11 mouse cellular contexts compared by ENCODE assay signal in the genomic region with DNA sequence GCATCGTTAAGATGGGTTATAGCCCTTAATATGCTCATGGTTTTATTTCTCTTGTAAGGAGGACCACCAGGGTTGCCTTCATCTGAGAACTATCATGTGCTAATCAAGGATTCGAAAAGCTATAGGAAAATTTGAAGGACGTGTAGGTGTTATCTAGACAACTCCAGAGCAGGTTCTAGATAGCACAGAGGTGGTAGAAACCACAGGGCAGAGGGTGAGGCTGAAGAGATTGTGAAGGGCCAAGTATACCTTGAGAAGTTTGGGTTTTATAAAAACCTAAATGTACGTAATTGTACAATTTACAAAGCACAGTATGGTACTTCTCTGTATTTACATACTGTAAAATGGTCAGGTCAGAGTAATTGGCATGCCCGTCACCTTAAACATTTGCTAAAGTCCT. TPM values are rescaled to one million over a fixed set of nuclear protein-coding genes. Genes with fewer than 3 reads are reported as not detected.
A peak's percentile ranks its signal among the peaks of the same experiment; 100 is the strongest.
DNase-seq lines count a peak whose midpoint lies in the region; ATAC-seq and TF ChIP-seq lines count a peak whose summit lies in the region.
"Had no signal": no experiment of that assay in that cellular context is flagged by ENCODE, and none has a peak within 500 bp of the region (broad histone marks: within the 10 kb centered on the region; RNA-seq: fewer than 3 reads in every experiment).

No protein-coding gene starts in this region.

- H3K9ac ChIP-seq in kidney, postnatal 0 days (ENCODE audit: low read depth, low read length), result no peak overlapping the region; the same call in 1 of the 2 replicates
- H3K9ac ChIP-seq in liver, embryonic 16.5 days (ENCODE audit: low read depth, low read length), result no peak overlapping the region
- H3K9ac ChIP-seq: embryonic facial prominence, embryonic 12.5 days had no signal

- no peaks in the 10 kb centered on the region for H3K27me3 ChIP-seq in kidney, postnatal 0 days (ENCODE audit: insufficient read depth, low read length)
- H3K27me3 ChIP-seq in liver, embryonic 16.5 days (ENCODE audit: control insufficient read depth, insufficient read depth, low read depth, low read length), result no peaks in the 10 kb centered on the region
- H3K27me3 ChIP-seq: embryonic facial prominence, embryonic 12.5 days had no signal

- 76% methylated on average over 5 of the region's 5 CpGs for WGBS in kidney, postnatal 0 days
- WGBS in liver, embryonic 16.5 days (ENCODE audit: insufficient replicate concordance), result 51% methylated on average over 5 of the region's 5 CpGs

- H3K27ac ChIP-seq in gastrocnemius, adult 2 months, result peak overlapping the region; percentile 95
- peak overlapping the region; percentile 89 for H3K27ac ChIP-seq in kidney, postnatal 0 days
- peak overlapping the region; percentile 98 for H3K27ac ChIP-seq in brown adipose tissue, adult 24 weeks (replicated peaks; ENCODE audit: low read depth, low read length)
- peak overlapping the region; percentile 66 for H3K27ac ChIP-seq in liver, embryonic 16.5 days (ENCODE audit: low read length)
- H3K27ac ChIP-seq: macrophage had no signal

- H3K4me1 ChIP-seq in kidney, postnatal 0 days (replicated peaks; ENCODE audit: insufficient read depth, low read length), result peaks cover 36% of the 10 kb centered on the region
- H3K4me1 ChIP-seq in brown adipose tissue, adult 24 weeks (ENCODE audit: control insufficient read depth, insufficient read depth, insufficient read length, low read length), result peaks cover 33% of the 10 kb centered on the region
- peaks cover 4% of the 10 kb centered on the region; the same call in 1 of the 2 replicates for H3K4me1 ChIP-seq in liver, embryonic 16.5 days (ENCODE audit: control insufficient read depth, low read depth, low read length)

- TF ChIP-seq CTCF in gastrocnemius, adult 2 months (IDR thresholded peaks at IDR 0.05), result no peak
- TF ChIP-seq CTCF in kidney, postnatal 0 days (IDR thresholded peaks at IDR 0.05; ENCODE audit: low read depth), result no peak

- intact Hi-C loops in gastrocnemius, adult 2 months (cut with DNase I), result no loop called here

- H3K36me3 ChIP-seq in kidney, postnatal 0 days (ENCODE audit: insufficient read depth, low read length), result no peaks in the 10 kb centered on the region
- H3K36me3 ChIP-seq in liver, embryonic 16.5 days (ENCODE audit: control insufficient read depth, insufficient read depth), result no peaks in the 10 kb centered on the region
- H3K36me3 ChIP-seq: embryonic facial prominence, embryonic 12.5 days had no signal

- no peaks in the 10 kb centered on the region for H3K9me3 ChIP-seq in kidney, postnatal 0 days (replicated peaks; ENCODE audit: low read length)
- no peaks in the 10 kb centered on the region for H3K9me3 ChIP-seq in liver, embryonic 16.5 days (replicated peaks; ENCODE audit: control insufficient read depth, low read length)
- H3K9me3 ChIP-seq: embryonic facial prominence, embryonic 12.5 days had no signal

- no peak for ATAC-seq in kidney, postnatal 0 days (replicated peaks; ENCODE audit: low FRiP score, low read depth)
- no peak for ATAC-seq in liver, embryonic 16.5 days (ENCODE audit: low read depth)

- peak overlapping the region; percentile 65 for H3K4me3 ChIP-seq in gastrocnemius, adult 2 months
- no peak overlapping the region for H3K4me3 ChIP-seq in kidney, postnatal 0 days (replicated peaks; ENCODE audit: low read depth, low read length)
- H3K4me3 ChIP-seq in brown adipose tissue, adult 24 weeks (ENCODE audit: insufficient read depth, low read depth, low read length), result peak overlapping the region; percentile 28; the same call in 1 of the 2 replicates
- no peak overlapping the region for H3K4me3 ChIP-seq in liver, embryonic 16.5 days (ENCODE audit: low read depth, low read length)
- H3K4me3 ChIP-seq: embryonic facial prominence, embryonic 12.5 days had no signal

- 0 out of 2 replicates have a peak overlapping the region, but pooled peaks have one; percentile 21 for H3K4me2 ChIP-seq in kidney, postnatal 0 days (ENCODE audit: low read length)
- no peak overlapping the region for H3K4me2 ChIP-seq in liver, embryonic 16.5 days (ENCODE audit: low read depth, low read length)
- H3K4me2 ChIP-seq: embryonic facial prominence, embryonic 12.5 days had no signal

- DNase-seq in gastrocnemius, adult 2 months, result no peak
- no peak for DNase-seq in gastrocnemius, adult 18-20 months (ENCODE audit: low spot score)
- DNase-seq in kidney, postnatal 0 days (ENCODE audit: low spot score), result no peak
- no peak for DNase-seq in kidney, adult 18-20 months
- no peak for DNase-seq in thymus, postnatal 36 days
- no peak for DNase-seq in adrenal gland, postnatal 36 days

RNA-seq across cellular contexts. Expression of gene Rusc2, which starts 13.4 kb away (rescaled TPM):
- total RNA-seq in gastrocnemius, adult 2 months (2021), result 10 to 100 TPM; 19.0 to 29.6 TPM
- 10 to 100 TPM; 28.5 to 36.3 TPM for total RNA-seq in gastrocnemius, adult 18-20 months (2021)
- 9.6 and 9.7 TPM in 2 replicates for polyA plus RNA-seq in kidney, postnatal 0 days (2015; fragmentation: Nextera tagmentation; extraction: Ambion mirVana)
- 13.0 and 14.6 TPM in 2 replicates for polyA plus RNA-seq in brown adipose tissue, adult 24 weeks (2012; ENCODE audit: insufficient read depth, insufficient read length, missing spikeins)
- 2.0 and 2.9 TPM in 2 replicates for polyA plus RNA-seq in liver, embryonic 16.5 days (2015; fragmentation: Nextera tagmentation; extraction: Ambion mirVana)
- total RNA-seq in adrenal gland, postnatal 36 days (2021), result 10 to 100 TPM; 37.2 to 50.1 TPM

RNA-seq across cellular contexts. Expression of gene Fam166b, which starts 33.8 kb away (rescaled TPM):
- total RNA-seq in gastrocnemius, adult 2 months (2021), result not detected
- total RNA-seq in gastrocnemius, adult 18-20 months (2021), result not detected
- polyA plus RNA-seq in kidney, postnatal 0 days (2015; fragmentation: Nextera tagmentation; extraction: Ambion mirVana), result 0.33 and 0.59 TPM in 2 replicates
- polyA plus RNA-seq in brown adipose tissue, adult 24 weeks (2012; ENCODE audit: insufficient read depth, insufficient read length, missing spikeins), result not detected in 2 replicates
- polyA plus RNA-seq in liver, embryonic 16.5 days (2015; fragmentation: Nextera tagmentation; extraction: Ambion mirVana), result not detected in 2 replicates
- total RNA-seq in adrenal gland, postnatal 36 days (2021), result under 1 TPM in 1 of 2 experiments, not detected in 1; 0.92 TPM
- total RNA-seq: gastrocnemius, postnatal 25 days had no signal
- polyA plus RNA-seq: macrophage had no signal

RNA-seq across cellular contexts. Expression of gene Tesk1, which starts 46.6 kb away (rescaled TPM):
- 10 to 100 TPM; 55.7 to 57.8 TPM for total RNA-seq in gastrocnemius, adult 2 months (2021)
- total RNA-seq in gastrocnemius, adult 18-20 months (2021), result 10 to 100 TPM; 56.2 to 60.8 TPM
- 7.8 and 9.1 TPM in 2 replicates for polyA plus RNA-seq in kidney, postnatal 0 days (2015; fragmentation: Nextera tagmentation; extraction: Ambion mirVana)
- polyA plus RNA-seq in brown adipose tissue, adult 24 weeks (2012; ENCODE audit: insufficient read depth, insufficient read length, missing spikeins), result 33.8 and 37.9 TPM in 2 replicates
- 0.15 TPM in 2 replicates for polyA plus RNA-seq in liver, embryonic 16.5 days (2015; fragmentation: Nextera tagmentation; extraction: Ambion mirVana)
- 10 to 100 TPM; 52.2 to 65.5 TPM for total RNA-seq in adrenal gland, postnatal 36 days (2021)

RNA-seq across cellular contexts. Expression of gene Cd72, which starts 59.3 kb away (rescaled TPM):
- total RNA-seq in gastrocnemius, adult 2 months (2021), result not detected
- total RNA-seq in gastrocnemius, adult 18-20 months (2021), result under 1 TPM in 1 of 2 experiments, not detected in 1; 0.21 TPM
- polyA plus RNA-seq in kidney, postnatal 0 days (2015; fragmentation: Nextera tagmentation; extraction: Ambion mirVana), result 2.9 and 5.0 TPM in 2 replicates
- polyA plus RNA-seq in brown adipose tissue, adult 24 weeks (2012; ENCODE audit: insufficient read depth, insufficient read length, missing spikeins), result 1.5 and 1.9 TPM in 2 replicates
- polyA plus RNA-seq in liver, embryonic 16.5 days (2015; fragmentation: Nextera tagmentation; extraction: Ambion mirVana), result 1.6 and 1.7 TPM in 2 replicates
- total RNA-seq in adrenal gland, postnatal 36 days (2021), result 1 to 10 TPM; 2.7 to 3.4 TPM
- total RNA-seq: gastrocnemius, postnatal 25 days had no signal

Comparison
In these comparisons a context has a peak if more than half of its experiments do, and no peak if none do; other contexts are left out.
1. H3K4me3 ChIP-seq: peak in gastrocnemius, adult 2 months (single experiment) and brown adipose tissue, adult 24 weeks (single experiment); none in kidney, postnatal 0 days (single experiment) and liver, embryonic 16.5 days (single experiment).
2. Peak in every context shown above with its lines, with median percentiles within 50 percentile points of each other: H3K27ac ChIP-seq.